Mouse (Mus musculus) 416B (cell line): ENCODE results near the gene Gsx2.
A peak's percentile ranks its signal among the peaks of the same experiment; 100 is the strongest.

Experiments used
- DNase-seq: peaks from one replicate; pipeline ENCODE4 v3.0.0; 2011; ENCODE audit warnings: low read depth

The Gsx2 gene

DNA sequence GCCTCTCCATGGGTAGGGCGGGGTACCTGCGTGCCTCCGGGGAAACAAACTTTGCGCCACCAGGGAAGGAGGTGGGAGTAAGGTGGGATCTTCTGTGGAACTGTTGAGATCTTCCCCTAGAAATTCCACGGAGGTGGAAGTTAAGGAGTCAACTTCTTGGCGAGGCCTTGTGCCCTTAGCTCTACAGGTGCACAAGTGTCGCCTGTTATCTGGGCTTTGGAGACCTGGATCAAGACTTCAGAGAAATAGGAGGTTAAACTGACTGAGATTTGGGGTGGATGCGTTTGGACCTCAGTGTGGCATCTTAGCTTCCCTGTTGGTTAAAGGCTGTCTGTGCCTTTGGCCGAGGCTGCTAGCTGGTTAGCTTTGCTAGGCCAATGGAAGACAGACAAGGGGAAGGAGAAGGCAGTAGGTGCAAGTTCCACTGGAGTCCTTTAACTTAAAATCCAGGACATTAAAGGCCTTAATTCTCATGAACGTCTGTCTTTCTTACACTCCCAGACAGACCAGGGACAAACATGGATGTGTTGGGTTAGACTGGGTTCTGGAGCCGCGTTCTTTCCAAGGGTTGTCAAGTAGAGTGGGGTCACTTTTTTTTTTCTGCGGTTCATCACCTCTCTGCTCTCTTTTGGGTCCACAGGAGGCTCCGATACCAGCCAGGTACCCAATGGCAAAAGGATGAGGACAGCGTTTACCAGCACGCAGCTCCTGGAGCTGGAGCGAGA is 1.1 kb downstream of the Gsx2 start:
- DNase-seq: no peak

DNA sequence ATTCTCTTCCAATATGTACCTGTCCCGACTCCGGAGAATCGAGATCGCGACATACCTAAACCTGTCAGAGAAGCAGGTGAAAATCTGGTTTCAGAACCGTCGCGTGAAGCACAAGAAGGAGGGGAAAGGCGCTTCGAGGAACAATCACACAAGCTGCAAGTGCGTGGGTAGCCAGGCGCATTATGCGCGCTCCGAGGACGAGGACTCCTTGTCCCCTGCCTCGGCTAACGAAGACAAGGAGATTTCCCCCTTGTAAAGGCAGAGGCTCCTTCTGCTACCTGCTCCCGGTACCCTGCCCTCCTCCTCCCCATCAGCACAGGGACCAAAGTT is 1.6 kb downstream of the Gsx2 start:
- no peak for DNase-seq

DNA sequence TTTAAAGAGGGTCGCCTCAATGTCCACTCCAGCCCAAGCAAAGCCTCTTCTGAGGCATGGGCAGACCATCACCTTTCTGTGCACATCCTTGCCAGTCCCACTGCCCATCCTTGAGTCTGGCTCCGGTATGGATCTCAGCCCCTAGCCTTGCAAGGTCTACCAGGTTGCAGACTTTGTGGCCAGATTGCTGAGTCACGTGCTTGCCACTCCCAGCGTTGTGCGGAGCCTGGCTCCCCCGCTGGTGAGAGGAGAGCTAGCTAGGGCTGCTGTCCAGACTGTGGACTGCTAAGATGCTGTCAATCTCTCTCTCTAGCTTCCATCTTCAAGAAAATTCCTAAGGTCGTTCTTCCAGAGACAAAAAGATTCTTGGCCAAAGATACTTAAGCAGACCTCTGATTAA is 4.2 kb downstream of the Gsx2 start:
- DNase-seq: peak; percentile 23

DNA sequence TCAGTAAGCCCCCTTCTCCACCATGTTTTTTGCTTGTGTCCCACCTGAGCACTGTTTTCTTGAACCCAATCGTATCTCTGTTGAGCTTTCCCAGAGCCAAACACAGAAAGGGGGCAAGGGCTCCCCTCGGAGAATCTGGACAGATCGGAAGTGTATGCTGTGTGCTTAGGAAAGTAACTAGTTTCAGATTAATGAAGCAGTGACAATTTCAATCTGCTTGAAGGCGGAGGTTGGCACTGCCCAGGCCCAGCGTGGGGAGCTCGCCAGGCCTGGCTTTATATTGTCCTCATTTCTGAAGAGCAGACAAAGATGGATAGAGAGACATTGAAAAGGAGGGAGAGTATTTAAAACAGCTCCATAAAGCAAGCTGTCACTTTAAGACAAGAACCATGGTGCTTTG is 7.0 kb downstream of the Gsx2 start:
- DNase-seq: no peak

DNA sequence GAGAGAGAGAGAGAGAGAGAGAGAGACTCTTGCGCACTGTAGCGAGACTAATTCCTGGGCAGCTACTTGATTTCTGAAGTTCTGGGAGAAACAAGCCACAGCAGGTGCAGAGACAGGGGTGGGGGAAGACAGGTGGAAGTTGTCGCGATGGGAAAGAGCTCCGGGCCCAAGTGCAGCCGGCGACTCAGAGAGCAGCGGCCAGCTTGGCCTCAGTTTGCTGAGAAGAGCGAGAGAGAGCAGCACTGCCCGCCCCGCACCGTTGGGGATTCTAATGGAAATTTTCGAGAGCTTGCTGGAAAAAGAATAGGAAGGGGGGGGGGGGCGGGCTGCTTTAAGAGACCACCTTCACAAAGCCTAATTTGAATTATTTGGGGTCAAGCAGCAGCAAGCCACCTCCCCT is 7.7 kb downstream of the Gsx2 start:
- no peak for DNase-seq

DNA sequence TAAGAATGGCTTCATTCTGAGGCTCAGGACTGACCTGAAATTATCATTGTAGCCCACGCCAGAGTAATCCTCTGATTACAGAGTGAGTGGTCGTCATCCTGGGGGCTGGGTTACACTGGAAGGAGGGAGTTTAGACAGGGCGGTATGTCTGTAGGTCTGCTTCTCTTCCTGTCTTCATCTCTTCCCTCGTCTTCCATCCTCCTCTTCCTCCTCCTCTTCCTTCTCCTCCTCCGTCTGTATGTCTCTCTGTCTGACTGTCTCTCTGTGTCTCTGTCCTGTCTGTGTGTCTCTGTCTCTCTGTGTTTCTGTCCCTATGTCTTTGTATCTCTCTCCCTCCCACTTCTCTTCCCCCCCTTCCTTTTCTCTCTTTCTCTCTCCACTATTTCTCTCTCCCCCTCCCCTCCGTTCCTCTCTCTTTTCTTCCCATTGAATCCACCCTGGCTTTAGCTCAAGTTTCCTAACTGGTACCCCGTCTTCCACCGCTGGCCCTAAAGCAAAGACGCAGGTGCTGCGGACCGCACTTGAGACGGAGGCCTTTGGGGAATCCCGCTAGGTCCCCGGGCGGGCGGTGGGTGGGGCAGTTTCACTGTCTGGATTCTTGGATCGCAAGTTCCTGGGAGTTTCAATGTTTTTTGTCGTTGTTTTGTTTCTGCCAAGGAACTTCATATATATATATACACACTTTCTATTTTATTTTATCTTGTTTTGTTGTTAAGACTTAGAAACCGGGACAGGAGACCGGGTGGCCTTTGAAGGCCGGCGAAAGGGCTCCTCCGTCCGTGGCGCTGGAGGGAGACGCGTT is 8.4 kb downstream of the Gsx2 start:
- DNase-seq: no peak

DNA sequence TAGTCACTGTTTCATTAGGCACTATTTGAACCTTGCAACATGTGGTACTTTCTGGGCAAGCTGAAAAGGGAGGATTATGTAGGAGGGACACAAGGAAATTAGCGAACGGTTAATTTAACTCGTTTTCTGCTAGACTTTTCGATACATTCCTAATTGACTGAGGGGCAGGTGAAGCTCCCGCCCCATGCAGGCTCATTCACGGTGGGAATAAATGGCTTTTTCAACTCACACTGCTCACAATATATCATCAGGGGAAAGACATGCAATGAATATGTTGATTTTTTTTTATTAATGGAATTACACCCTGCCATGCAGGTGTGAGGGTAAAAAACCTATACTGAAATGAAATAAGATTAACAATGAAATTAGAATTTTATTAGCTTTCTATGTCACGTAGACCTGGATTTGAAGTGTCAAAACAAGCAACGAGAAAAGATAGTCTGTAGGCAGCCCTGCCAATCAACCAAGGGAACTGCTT is 9.0 kb downstream of the Gsx2 start:
- no peak for DNase-seq

DNA sequence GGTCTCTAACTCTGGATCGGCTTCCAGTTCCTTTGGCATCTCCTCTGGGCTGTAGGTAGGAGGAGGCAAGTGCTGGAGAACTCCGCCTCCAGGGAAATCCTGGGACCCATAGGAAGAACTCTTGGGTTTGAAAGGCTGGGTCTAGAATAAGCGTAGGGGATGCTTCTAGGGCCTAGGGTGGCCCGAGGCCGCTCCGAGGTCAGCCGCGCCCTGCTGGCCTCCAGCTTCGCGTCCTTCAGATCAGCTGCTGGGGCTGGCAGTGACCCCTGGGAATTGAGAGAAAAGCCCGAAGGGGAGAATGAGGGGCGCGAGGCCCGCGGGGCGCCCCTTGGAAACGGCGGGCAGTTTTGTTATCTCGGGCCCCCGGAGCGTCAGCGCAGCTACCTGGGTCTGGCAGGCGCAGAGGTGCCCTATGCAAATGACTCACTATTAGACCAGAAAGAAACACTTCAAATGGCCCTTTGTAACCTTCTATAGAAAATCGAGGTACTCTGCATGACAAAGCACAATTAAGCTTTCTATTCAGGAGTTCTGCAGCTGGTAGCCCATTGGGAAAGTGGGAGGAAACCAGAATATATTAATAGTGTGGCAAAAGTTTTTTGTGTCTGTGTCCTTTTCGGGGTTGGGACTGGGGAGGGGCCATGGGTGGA is 9.6 kb downstream of the Gsx2 start:
- DNase-seq: no peak

DNA sequence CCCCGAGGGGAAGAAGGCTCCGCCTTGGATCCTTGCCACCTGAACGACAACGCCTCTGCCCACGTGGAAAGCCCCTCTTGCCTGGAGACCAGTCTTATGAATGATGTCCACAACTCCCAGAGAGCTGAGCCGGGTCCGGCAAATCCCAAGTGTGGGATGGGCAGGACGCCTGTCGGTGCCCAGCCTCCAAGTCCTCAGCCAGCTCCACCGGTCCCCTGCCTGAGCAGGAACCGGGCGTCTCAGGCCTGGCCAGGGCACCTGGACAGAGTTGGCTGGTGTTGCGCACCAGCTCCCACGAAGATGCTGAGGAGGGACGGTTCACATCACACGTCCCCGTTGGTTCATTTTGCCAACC is 10.1 kb downstream of the Gsx2 start:
- no peak for DNase-seq

DNA sequence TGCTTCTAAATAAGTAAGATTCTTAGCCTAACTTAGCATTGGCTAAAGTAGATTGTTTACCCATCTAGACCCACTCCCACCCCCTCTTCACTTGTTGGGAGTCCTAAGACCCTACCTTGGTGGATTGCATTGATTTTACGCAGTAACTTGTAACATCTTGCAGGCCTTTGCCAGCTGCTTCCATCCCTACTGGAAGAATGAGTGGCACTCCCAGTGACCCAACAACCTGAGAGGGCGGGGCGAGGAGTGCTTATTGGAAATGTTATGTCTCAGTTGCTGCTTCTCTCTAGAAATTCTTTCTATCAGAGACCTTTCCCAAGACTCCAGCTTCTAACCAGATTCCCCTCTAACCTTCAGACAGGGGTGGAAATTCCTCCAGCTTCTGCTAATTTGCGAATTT is 10.5 kb downstream of the Gsx2 start:
- DNase-seq: no peak

DNA sequence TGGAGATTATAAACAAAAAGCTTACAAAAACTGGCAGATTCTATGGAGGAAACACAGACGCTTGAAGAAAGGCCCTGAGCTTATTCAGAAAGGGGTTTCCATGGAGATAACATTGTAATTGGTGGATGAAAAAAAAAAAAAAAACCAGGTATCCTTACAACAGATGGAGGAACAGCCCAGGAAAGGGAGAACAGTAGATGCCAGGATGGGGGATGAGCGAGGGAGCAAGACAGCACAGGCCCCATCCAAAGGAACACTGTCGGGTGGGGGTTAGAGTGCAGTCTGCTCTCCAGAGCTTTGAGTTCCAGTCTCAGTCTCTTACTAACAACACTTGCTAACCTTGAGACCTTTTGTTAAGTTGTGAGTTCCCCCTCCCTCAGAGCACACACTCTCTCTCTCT is 31.1 kb downstream of the Gsx2 start:
- DNase-seq: no peak

DNA sequence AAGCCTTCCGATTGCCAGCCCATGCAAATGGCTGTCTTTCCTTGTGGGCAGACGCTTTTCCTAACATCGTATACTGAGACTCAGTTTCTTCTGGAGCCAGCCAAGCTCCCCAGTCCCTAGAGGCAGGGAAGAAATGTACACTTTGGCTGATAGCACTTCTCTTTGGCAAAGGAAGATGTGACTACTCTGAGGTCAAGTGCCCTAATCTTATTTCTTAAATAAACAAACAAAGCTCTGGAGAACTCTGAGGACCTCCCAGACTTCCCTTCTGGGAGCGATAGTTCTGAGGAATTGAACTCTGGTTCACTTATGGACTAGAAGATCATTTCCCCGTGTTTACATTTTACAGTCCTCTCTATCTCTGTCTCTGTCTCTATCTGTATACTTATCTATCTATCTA is 34.0 kb downstream of the Gsx2 start:
- no peak for DNase-seq

DNA sequence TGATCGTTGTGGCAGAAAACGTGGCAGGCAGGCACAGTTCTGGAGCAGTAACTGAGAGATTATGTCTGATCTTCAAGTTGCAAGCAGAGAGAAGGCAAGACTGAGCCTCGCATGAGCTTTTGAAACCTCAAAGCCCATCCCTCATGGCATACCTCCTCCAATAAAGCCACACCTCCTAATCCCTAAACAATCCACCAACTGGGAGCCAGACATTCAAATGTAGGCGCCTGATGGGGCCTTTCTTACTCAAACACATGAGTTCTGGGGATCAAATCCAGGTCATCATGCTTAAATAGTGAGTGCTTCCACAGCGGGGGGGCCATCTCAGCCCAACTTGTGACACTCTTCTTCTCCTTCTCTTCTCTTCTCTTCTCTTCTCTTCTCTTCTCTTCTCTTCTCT is 36.4 kb downstream of the Gsx2 start:
- DNase-seq: no peak

DNA sequence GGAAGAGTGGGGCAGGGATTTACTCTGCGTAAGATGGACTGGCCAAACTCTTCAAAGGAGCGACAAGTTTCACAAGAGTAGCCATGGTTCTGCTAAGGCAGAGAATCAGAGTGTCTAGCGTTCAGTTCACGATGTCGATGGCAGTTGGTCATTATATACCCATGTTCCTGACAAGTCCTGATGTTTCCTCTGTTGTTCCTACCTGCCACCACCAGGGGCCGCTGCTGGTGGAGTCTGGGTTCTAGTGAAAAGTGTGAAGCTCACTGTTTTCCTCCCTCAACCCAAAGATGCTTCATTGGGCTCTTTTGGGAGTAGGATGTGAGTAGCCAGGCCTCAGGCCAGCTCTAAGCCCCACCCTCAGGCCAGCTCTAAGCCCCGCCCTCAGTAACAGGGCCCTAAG is 43.4 kb downstream of the Gsx2 start:
- DNase-seq: peak; percentile 35

DNA sequence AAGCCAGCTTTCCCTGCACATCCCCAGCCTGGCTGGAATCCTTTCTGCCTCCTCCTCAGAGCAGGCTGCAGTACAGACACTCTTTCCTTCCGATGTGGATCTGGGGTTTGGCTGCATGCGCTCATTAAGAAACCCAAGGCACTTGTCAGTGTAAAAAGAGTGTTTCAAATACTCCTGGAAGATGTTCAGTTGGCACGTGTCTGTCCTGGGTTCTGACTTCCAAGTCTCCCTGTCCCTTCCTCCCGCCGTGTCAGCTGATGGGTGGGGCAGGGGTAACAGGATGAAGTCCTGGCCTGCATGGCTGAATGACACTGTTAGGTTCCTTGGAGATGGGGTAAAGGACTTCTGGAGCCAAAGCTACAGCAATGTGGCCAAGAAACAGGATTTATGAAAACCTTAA is 46.2 kb downstream of the Gsx2 start:
- no peak for DNase-seq
